Mouse (Mus musculus): ENCODE data around the gene 2410002F23Rik. TPM values are rescaled to one million over a fixed set of nuclear protein-coding genes. Genes with fewer than 3 reads are reported as not detected.
"Not testable (repeated sequence)": the region's sequence is repeated elsewhere in the genome, so short reads cannot be mapped to it uniquely, and the experiment has no call there.

The 2410002F23Rik gene
- polyA plus RNA-seq, 1 experiment = 68.9 TPM

DNA sequence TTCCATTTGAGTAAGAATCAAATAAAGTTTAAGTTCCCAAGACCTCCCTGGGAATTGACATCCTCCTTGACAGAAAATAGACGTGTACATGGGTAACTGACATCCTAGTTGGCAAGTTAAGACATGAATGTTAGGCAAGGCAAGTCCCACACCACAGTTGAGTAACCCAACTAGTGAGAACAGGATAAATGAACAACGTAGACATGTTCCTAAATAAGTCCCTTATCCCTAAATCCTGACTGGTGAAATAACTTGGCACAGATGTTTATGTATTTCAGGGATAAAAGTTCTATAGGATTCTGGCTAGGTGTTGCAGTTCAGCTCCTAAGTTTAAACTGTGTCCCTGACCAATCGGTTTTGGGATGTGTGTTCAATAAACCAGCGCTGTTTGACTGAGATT, 44.5 kb downstream of the 2410002F23Rik start:
- Histone ChIP-seq H3ac (ENCODE audit: control insufficient read depth, insufficient read length, low read depth) (no peak overlapping the region), H3K27me3 (ENCODE audit: control insufficient read depth, insufficient read depth, insufficient read length) (peaks cover 10% of the 10 kb centered on the region), H3K36me3 (ENCODE audit: control insufficient read depth, insufficient read depth) (no peaks in the 10 kb centered on the region), H3K79me3 (ENCODE audit: low read depth) (no peaks in the 10 kb centered on the region), H3K4me3 (ENCODE audit: insufficient read depth, poor library complexity, severe bottlenecking) (no peak overlapping the region), H3K79me2 (ENCODE audit: control insufficient read depth, insufficient read depth) (no peaks in the 10 kb centered on the region)
- TF ChIP-seq USF1 (IDR thresholded peaks at IDR 0.05; ENCODE audit: low read depth) (no peak), MYOG (IDR thresholded peaks at IDR 0.05; ENCODE audit: control insufficient read depth, extremely low read depth, insufficient read length) (no peak), FOSL1 (IDR thresholded peaks at IDR 0.05; ENCODE audit: insufficient read depth, low read length, poor library complexity, severe bottlenecking) (no peak), CTCF (IDR thresholded peaks at IDR 0.05; ENCODE audit: control insufficient read depth, insufficient read depth, insufficient read length) (no peak), MYOD1 (IDR thresholded peaks at IDR 0.05; ENCODE audit: control insufficient read depth, insufficient read length, low read depth) (no peak), MAX (IDR thresholded peaks at IDR 0.05) (no peak), CEBPB (IDR thresholded peaks at IDR 0.05; ENCODE audit: low read depth) (no peak)

- TF ChIP-seq CEBPB (IDR thresholded peaks at IDR 0.05; ENCODE audit: low read depth) (no peak), MAX (IDR thresholded peaks at IDR 0.05) (no peak), CTCF (IDR thresholded peaks at IDR 0.05; ENCODE audit: control insufficient read depth, insufficient read depth, insufficient read length) (no peak), MYOD1 (IDR thresholded peaks at IDR 0.05; ENCODE audit: control insufficient read depth, insufficient read length, low read depth) (no peak), USF1 (IDR thresholded peaks at IDR 0.05; ENCODE audit: low read depth) (no peak), FOSL1 (IDR thresholded peaks at IDR 0.05; ENCODE audit: insufficient read depth, low read length, poor library complexity, severe bottlenecking) (no peak), MYOG (IDR thresholded peaks at IDR 0.05; ENCODE audit: control insufficient read depth, extremely low read depth, insufficient read length) (no peak)
- Histone ChIP-seq H3K36me3 (ENCODE audit: control insufficient read depth, insufficient read depth) (no peaks in the 10 kb centered on the region), H3K79me2 (ENCODE audit: control insufficient read depth, insufficient read depth) (no peaks in the 10 kb centered on the region), H3K4me3 (ENCODE audit: insufficient read depth, poor library complexity, severe bottlenecking) (no peak overlapping the region), H3K27me3 (ENCODE audit: control insufficient read depth, insufficient read depth, insufficient read length) (peaks cover 10% of the 10 kb centered on the region), H3K79me3 (ENCODE audit: low read depth) (no peaks in the 10 kb centered on the region), H3ac (ENCODE audit: control insufficient read depth, insufficient read length, low read depth) (no peak overlapping the region)
Measured at GRCm38 (mm10) chr7:44291418-44291817, 44.9 kb downstream of the 2410002F23Rik start.

- H3K79me2 ChIP-seq (ENCODE audit: control insufficient read depth, insufficient read depth); H3K4me3 ChIP-seq (ENCODE audit: insufficient read depth, poor library complexity, severe bottlenecking); H3K36me3 ChIP-seq (ENCODE audit: control insufficient read depth, insufficient read depth); H3ac ChIP-seq (ENCODE audit: control insufficient read depth, insufficient read length, low read depth); H3K79me3 ChIP-seq (ENCODE audit: low read depth): not testable (repeated sequence)
- peaks cover 11% of the 10 kb centered on the region for H3K27me3 ChIP-seq (ENCODE audit: control insufficient read depth, insufficient read depth, insufficient read length)
Measured at GRCm38 (mm10) chr7:44297501-44297900, 51.0 kb downstream of the 2410002F23Rik start.

Other genes starting within 250 kb of the 2410002F23Rik start
- gene Klk1b26, start 234.6 kb upstream of the 2410002F23Rik start, polyA plus RNA-seq (2012; fragmentation: generic; extraction: Trizol) = not detected
- not detected for gene Klk1b27, start 194.4 kb upstream of the 2410002F23Rik start, polyA plus RNA-seq (2012; fragmentation: generic; extraction: Trizol)
- not detected for gene Klk1b21, start 144.4 kb upstream of the 2410002F23Rik start, polyA plus RNA-seq (2012; fragmentation: generic; extraction: Trizol)
- gene Klk1b22, start 134.0 kb upstream of the 2410002F23Rik start, polyA plus RNA-seq (2012; fragmentation: generic; extraction: Trizol) = 0.19 TPM
- not detected for gene Klk1b16, start 110.0 kb upstream of the 2410002F23Rik start, polyA plus RNA-seq (2012; fragmentation: generic; extraction: Trizol)
- gene Klk1b24, start 58.5 kb upstream of the 2410002F23Rik start, polyA plus RNA-seq (2012; fragmentation: generic; extraction: Trizol) = not detected
- not detected for gene Klk1b3, start 48.5 kb upstream of the 2410002F23Rik start, polyA plus RNA-seq (2012; fragmentation: generic; extraction: Trizol)
- gene Klk1b4, start 39.3 kb upstream of the 2410002F23Rik start, polyA plus RNA-seq (2012; fragmentation: generic; extraction: Trizol) = not detected
- not detected for gene Klk1b5, start 30.8 kb upstream of the 2410002F23Rik start, polyA plus RNA-seq (2012; fragmentation: generic; extraction: Trizol)
- gene Klk1, start 21.4 kb upstream of the 2410002F23Rik start, polyA plus RNA-seq (2012; fragmentation: generic; extraction: Trizol) = not detected
- 0.06 TPM for gene Gm36864, start 10.5 kb upstream of the 2410002F23Rik start, polyA plus RNA-seq (2012; fragmentation: generic; extraction: Trizol)
- gene 1700028J19Rik, start within 50 bp of the 2410002F23Rik start, polyA plus RNA-seq (2012; fragmentation: generic; extraction: Trizol) = 0.68 TPM
- gene Acp4, start 10.7 kb downstream of the 2410002F23Rik start, polyA plus RNA-seq (2012; fragmentation: generic; extraction: Trizol) = not detected
- gene Gm15517, start 14.7 kb downstream of the 2410002F23Rik start, polyA plus RNA-seq (2012; fragmentation: generic; extraction: Trizol) = not detected
- gene Clec11a, start 60.2 kb downstream of the 2410002F23Rik start, polyA plus RNA-seq (2012; fragmentation: generic; extraction: Trizol) = 0.30 TPM
- under 0.01 TPM for gene Shank1, start 63.5 kb downstream of the 2410002F23Rik start, polyA plus RNA-seq (2012; fragmentation: generic; extraction: Trizol)
- not detected for gene Syt3, start 137.4 kb downstream of the 2410002F23Rik start, polyA plus RNA-seq (2012; fragmentation: generic; extraction: Trizol)
- 0.11 TPM for gene 1700008O03Rik, start 139.1 kb downstream of the 2410002F23Rik start, polyA plus RNA-seq (2012; fragmentation: generic; extraction: Trizol)
- not detected for gene Lrrc4b, start 182.3 kb downstream of the 2410002F23Rik start, polyA plus RNA-seq (2012; fragmentation: generic; extraction: Trizol)
- not detected for gene Aspdh, start 218.7 kb downstream of the 2410002F23Rik start, polyA plus RNA-seq (2012; fragmentation: generic; extraction: Trizol)
- 77.5 TPM for gene Josd2, start 221.3 kb downstream of the 2410002F23Rik start, polyA plus RNA-seq (2012; fragmentation: generic; extraction: Trizol)
- gene Emc10, start 249.8 kb downstream of the 2410002F23Rik start, polyA plus RNA-seq (2012; fragmentation: generic; extraction: Trizol) = 93.5 TPM
- gene Fam71e1, start 249.9 kb downstream of the 2410002F23Rik start, polyA plus RNA-seq (2012; fragmentation: generic; extraction: Trizol) = 0.95 TPM